Mouse (Mus musculus) inflammation-experienced regulatory T-cells, adult 6 months (primary cell): ENCODE measurements around the gene Srebf1. TPM values are rescaled to one million over a fixed set of nuclear protein-coding genes. Genes with fewer than 3 reads are reported as not detected.

Source experiments
- ATAC-seq: one replicate; pipeline ENCODE4 v1.8.0; 2017
- polyA plus RNA-seq, 3 experiments: library from polyadenylated mRNA; unstranded; fragments of 100-300 nt; shearing (Covaris generic); gene quantifications; one replicate each; pipeline ENCODE4 v1.2.1; 2017

Srebf1 gene
- polyA plus RNA-seq, 3 experiments from 2014 or later, result 21.7 to 26.7 (median 24.3) TPM

DNA sequence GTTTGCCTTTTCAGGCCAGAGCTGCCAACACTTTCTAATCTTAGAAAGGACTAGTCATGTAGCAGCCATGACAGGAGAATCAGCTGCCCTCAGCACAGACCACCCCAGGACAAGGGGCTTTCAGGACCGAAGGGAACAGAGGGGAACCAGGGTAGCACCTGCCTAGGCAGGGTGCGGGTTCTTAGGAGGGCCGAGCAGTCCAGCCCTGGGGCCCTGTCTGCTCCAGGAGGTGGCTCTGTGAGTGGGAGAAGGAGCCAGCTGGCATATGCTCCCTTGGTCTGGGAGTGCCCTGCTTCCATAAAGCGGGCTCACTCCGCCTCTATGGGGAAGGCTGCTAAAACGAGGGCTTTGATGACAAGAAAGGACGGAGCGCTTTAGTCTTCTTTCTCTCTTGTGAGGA lies 10.9 kb upstream of the Srebf1 start:
- no peak for ATAC-seq

DNA sequence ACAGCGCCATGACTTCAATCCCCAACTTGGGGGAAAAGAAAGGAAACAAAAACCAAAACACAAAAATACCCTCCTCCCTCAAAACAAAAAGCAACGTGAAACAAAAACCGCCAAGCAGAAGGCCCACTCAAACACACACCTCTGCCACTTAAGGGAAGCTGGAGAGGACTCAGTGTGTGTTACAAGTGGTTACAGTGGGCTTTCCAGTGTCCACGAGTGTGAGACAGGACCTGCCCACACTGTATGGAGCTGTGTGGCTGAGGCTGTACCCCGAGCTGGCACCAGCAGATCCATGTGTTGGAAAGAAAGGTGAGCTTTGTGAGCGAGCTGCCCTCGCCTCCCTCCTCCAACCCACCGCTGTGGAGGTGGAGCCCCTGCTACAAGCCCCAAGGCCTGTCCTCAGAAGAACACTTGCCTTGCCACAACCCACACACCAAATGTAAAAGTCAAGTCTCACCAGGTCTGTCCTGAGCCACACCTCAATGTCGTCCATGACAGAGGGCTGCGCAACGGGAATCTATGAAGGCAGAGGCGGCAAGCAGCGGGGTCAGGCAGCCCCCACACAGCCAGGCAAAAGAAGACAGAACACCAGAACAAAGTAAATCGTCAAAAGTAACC lies 10.2 kb upstream of the Srebf1 start:
- ATAC-seq, result peak; percentile 43

DNA sequence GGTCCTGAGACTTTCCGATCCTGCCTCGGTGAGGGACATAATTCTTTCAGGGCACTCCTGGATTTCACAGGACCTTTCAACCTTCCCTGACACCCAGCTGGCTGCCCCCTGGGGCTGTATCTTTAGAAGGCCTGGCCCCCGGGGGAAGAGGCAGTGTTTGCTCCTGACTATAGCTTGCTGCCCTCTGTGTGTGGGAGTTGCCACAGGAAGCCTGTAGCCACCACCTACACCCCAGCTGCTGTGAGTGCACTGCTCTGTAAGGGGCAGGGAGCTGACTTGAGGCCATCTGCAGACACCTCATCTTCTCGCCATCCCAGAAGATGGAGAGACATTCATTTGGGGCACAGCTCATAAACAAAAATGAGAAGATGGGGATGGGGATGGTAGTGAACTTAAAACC lies 9.6 kb upstream of the Srebf1 start:
- ATAC-seq, result no peak

DNA sequence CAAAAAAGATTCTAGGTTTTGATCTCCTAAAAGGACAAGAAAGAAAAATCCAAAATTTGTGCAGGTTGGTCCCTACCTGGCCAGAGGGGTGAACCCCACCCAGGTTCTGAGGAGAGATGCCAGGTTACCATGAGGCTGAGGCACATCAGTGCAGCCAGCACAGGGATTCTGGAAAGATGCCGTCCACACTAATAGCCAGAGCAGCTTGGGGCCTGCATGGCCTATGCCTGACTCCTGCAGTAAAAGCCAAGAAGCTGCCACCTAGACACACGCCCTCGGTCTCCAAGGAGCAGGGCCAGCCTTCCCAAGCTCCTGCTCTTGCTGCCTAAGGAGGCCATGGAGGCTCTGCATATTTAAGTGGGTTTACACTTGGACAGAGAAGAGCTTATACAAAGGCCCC lies 8.9 kb upstream of the Srebf1 start:
- no peak for ATAC-seq

DNA sequence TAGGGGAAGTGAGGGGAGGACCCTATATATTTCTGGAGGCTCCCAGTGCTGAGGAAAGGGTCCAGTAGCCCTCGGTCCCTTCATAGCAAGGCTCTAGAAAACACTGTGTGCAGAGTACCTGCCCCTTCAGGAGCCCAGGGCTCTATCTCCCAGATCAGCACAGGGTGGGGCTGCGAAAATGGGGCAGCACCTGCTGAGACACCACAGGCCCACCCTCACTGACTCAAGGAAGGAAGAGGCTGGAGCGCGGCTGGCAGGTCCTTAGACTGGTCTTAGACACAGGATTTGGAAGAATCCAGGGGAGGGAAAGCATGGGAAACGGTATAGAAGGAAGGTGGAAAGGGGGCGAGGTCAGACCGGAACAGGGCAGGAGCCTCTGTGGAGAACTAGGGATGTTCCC lies 8.1 kb upstream of the Srebf1 start:
- ATAC-seq, result no peak

DNA sequence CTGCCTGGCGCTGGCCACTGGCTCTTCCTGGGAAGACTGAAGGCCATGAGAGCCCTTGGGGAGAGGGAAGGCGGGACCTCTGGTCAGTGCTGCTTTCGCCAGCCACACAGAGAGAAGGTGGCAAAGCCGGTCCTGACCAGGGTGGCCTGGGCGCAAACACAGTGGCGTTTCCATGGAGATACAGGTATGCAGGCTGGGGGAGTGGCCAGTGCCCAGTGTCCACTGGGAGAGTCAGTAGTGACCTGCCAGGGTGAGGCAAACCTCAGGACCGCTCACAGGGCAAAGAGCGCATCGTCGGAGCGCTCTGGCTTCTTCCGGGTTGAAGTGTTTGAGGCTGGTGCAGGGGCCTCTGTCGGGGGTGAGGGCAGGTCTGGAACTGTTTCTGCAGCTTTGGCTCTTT lies 7.4 kb upstream of the Srebf1 start:
- no peak for ATAC-seq

DNA sequence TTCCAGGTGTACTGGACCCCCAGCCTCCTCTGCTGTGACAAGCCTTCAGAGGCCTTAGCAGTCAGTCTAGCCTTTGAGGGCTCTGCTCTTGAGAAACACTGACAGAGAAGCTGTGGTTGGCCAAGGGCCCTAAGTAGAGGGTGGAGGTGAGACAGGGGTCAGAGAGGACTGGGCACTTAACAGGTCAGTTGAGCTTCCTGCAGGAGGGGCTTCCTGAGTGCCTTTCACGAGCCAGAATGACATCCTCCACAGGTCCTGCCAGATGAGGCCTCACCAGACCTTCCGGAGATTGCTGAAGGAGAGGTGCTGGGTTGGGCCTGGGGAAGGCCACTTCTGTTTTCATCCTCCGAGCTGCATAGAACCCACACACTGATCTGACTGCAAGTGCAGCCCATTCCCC lies 6.1 kb upstream of the Srebf1 start:
- ATAC-seq, result no peak

DNA sequence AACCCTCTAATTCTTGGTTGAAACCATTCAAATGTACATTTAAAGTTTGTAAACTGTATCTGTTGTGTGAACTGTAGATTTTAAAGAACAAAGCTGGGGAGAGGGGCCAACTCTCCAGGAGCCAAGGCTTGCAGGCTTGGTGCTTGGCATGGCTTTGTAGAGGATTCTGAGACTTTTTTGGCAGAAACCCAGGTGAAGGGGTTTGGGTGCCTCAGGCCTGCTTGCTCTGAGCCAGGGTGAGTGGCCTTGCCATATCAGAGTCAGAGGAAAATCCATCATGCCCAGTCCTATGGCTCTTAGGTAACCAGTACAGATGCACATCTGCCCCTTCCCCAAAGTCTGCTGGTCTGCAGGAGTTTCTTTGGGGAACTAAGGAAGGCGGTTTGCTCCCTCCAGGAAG lies 3.5 kb upstream of the Srebf1 start:
- ATAC-seq, result no peak

DNA sequence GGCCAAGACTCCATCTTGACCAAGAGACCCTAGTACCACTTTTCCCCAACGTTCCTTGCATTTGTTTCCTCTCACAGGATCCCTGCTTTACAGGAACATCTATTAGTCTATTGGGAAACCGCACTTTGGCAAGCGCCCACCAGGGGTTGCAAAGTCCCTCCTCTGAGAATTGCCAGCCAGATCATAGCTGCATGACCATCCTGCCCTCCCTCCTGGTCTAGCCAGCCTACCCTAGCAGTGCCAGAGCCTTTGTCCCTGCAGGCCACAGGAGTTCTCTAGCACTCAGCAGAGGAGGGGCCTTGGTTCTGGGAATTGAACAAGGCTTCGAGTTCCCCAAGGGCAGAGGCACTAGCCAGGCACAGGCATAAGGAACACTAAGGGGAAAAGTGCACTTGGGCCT lies 2.3 kb upstream of the Srebf1 start:
- ATAC-seq, result no peak

DNA sequence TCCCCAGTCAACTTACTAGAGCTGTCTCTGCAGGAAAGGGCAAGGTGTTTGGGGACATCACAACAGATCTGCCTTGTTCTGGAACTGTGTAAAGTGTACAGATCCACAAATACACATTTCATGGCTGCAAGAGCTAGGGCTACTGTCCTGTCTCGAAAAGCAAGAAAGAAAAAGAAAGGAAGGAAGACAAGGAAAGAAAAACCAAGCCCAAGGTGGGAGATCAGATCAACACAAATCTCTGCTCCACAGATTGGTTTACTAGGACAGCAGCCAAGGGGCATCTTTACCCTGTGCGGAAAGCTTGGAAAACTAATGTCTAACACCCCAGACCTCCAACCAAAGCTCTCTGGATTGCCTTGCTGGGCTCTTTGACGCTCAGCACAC lies 304 bp downstream of the Srebf1 start:
- ATAC-seq, result no peak

DNA sequence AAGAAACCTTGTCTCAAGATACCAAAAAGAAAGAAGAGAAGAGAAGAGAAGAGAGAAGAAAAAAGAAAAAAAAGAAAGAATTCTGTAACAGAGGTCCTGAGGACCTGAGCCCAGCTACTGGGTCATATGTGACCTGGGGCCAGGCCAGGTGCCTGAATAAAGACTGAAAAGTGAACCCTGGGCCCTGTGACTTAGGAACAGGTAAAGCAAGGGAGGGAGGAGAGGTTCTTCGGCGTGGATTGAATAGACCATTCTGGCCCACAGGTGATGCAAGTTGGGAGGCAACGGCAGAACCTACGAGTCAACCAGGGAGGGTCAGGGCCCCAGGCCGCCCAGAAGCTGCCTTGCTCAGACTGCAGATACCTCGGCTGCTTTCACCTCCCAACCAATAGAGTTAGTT lies 956 bp downstream of the Srebf1 start:
- no peak for ATAC-seq

DNA sequence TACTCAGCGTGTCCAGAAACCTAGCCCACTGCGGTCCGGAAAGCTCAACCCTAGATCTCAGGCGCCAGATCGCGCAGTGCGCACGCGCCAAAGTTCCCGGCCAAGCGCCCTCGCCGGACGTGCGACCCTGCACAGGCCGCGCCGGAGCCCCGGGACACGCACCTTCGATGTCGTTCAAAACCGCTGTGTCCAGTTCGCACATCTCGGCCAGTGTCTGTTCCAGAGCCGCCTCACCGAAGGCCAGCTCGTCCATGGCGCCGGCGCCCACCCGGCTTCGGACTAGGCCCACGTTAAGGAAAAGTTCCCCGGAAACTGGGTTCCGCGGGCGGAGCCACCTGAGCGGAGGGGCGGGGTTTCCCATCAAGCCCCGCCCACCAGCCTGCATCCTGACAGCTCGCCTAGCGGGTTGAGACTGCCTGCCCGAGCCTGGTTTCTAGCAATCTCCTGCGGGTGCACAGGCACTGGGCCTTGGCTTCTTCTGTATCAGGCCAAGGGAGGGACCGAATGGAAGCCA lies 2.0 kb downstream of the Srebf1 start:
- ATAC-seq, result peak; percentile 75

DNA sequence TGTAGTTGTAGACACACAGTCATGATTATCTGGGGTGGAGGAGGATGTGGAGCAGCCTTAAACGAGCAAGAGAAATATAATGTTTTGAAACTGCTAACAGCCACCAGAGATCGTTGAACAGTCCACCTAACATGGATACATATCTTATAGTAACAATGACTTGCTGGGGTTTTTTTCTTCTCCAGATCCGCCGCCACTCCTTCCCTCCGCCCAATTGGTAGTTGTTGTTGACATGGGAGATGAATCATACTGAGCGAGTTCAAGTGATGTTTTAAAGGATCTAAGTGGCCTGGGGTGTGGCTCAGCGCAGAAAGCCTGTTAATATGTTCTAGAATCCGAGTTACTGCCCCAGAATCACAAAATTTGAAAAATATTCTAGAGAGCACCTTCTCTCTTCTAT lies 2.8 kb downstream of the Srebf1 start:
- no peak for ATAC-seq

DNA sequence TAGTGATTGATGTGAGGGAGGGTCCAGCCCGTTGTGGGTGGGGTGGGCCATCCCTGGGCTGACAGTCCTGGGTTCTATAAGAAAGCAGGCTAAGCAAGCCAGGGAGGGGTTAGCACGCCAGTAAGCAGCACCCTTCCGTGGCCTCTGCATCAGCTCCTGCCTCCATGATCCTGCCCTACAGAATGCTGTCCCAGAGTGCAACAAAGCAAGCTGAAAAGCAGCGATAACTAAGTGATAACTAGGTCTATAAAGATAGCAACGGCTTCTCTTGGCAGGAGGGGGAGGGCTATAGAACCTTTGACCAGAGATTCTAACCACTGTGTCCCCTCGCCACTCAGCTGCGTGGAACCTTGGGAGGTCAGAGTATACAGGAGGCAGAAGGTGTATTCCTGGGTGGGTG lies 4.9 kb downstream of the Srebf1 start:
- ATAC-seq, result no peak

DNA sequence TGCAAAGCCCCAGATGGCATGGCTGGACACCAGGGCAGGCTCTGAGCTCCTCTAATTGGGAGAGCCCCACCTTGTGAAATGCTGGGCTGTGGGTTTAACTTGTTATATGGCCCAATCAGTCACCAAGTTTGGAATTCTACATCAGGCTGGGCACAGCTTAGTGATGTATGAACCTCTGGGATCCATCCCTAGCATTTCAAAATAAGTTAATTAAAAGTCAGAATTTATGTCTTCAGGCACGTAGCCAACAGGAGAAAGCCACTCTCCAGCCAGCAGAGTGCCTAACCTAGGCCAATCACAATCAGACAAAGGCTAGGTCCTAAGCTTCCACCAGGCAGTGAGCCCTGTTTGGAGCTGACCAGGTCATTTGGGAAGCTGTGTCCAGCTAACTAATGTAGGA lies 5.7 kb downstream of the Srebf1 start:
- no peak for ATAC-seq

DNA sequence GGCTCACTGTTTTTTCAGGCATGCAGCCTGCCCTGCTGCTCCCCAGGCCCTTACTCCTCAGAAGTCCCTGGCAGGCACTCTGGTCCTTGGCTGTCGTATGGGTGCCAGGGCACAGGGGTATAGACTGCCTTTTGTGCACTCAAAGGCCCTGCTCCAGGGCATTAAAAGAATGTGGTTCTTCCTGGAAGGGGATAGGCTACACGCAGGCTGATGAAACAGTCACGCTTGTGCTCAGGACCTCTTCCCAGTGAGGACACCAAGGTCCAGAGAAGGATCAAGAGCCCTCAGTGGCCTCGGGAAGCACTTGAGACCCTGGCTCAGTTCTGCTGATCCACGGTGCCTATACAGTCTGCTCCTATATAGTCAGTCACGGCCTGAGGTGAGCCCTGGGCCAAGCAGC lies 9.1 kb downstream of the Srebf1 start:
- no peak for ATAC-seq

DNA sequence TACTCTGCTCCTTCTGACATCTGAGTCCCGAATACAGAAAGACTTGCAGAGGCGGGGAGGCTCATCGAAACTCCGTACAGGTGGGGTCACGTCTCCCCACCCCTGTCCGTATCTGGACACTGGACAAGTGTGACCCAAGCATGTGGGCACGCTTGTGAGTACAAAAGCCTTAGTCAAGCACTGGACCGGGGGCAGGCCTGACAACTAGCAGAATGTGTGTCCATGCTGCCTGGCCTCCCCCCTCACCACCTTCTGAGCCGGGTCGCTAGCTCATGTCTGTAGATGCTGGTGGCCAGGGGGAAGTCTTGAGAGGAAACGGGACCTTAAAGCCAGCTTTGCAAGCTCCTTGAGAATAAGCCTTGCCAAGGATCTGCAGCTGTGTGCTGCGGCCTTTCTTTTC lies 10.6 kb downstream of the Srebf1 start:
- no peak for ATAC-seq

DNA sequence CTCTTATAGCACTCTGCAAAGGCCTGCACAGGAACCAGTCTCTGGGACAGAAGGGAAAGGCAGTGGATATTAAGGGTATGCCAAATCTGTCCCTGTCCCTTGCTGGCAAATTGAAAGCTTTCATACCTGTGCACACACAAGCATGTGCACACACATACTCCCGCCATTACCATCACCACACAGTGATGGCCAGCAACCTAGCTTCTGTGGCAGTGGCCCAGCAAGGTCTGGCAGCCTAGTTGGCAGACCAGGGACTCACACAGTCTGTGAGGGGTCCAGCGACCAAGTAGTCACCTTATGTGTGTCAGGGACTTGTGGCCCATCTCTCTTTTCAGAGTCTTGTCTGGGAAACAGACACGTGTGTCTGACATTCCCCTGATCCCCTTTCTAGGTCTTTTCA lies 11.2 kb downstream of the Srebf1 start:
- ATAC-seq, result no peak

DNA sequence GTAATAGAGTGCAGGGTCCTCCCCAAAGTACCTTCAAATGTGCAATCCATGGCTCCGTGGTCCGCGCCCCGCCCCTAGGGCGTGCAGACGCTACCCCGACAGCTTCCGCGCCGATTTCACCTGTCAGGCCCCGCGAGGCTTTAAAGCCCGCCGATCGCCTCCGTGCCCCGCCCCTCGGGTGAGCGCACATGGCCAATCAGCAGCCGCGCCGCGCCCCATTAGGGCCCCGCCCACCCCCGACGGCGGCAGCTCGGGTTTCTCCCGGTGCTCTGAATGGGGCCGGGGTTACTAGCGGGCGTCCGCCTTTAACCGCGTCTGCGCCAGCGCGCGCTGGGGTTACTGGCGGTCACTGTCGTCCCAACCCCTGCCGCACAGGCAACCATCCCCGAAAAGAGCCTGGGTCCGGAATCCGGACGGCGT lies 12.1 kb downstream of the Srebf1 start:
- peak; percentile 94 for ATAC-seq

DNA sequence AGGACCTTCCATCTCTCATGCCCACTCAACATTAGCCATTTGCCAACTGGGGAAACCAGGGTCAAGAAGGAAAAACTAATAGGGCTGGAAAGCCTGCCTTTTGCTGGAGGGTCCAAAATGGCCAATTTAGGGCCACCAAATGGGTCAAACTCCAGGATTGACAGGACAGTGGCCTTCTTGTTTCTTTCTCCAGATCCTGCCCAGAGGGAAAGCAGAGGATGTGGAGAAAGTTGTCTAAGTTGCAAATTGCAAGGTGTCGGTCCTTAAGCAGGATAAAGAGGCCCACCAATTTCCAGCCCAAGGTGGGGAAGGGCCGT lies 12.5 kb downstream of the Srebf1 start:
- no peak for ATAC-seq

DNA sequence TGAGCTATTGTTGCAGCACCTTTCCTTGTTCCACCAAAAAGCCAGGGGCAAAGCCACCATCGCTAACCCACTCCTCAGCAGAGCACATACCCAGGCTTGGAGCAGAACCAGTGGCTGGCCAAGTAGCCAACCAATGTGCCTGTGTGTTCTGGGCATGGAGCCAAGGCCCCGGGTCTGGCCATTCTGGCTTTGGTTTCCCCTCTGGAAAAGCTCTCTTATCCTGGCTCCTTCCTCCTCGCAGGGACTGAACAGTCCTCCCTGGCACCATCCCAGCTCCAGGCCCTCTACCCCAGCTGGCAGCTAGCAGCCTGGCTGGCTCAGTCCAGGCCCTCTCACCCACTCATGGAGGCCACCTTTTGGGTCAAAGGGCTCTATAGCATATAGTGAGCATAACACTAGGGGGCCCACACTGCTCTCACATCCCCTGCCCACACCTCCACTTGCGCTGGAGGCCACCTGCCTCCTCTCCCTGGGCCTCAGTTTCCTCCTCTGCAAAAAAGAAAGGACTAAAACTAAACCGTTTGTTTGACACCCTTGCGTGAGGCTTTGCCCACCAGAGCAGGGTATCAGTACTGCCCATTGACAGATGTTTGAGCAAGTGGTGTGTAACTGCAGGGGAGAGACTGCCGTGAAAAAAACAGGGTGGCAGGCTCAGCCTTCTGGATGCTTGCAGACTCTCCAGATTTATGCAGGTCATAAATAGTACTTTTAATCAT lies 13.0 kb downstream of the Srebf1 start:
- no peak for ATAC-seq

DNA sequence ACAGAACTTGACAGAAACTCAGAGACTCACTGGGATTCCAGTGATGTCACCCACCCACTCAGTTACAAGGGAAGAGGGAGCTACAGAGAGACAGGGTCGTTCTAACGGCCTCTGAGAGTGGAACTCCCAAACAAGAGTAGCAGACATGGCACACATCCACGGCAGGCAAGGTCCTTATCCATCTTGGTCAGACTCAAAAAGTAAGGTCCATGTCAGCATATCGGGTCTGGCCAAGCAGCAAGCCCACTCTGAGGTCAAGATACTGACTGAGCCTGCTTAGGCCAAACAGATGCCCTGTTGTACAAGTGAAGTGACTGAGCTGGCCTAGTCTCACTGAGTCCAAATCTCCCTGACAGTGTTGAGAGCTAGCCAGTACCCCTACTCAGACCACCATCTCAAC lies 13.7 kb downstream of the Srebf1 start:
- ATAC-seq, result no peak

DNA sequence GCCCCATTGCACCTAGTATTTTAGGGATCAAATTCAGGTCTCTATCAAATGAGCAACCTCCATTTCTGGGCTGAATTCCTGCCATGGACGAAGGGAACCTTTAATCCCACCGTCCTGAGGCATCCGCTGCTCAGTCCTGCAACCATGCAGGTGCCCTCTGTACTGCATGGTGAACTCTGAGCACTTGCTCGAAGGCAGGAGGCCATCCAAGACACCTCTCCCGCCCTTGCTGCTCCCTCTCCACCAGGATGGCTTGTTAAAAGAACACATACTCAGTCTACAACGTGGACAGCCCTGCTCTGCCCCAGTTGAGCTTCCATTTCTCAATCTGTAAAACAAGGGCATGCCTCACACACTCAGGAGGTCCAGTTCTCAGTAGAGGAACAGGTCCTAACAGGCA lies 14.2 kb downstream of the Srebf1 start:
- no peak for ATAC-seq

DNA sequence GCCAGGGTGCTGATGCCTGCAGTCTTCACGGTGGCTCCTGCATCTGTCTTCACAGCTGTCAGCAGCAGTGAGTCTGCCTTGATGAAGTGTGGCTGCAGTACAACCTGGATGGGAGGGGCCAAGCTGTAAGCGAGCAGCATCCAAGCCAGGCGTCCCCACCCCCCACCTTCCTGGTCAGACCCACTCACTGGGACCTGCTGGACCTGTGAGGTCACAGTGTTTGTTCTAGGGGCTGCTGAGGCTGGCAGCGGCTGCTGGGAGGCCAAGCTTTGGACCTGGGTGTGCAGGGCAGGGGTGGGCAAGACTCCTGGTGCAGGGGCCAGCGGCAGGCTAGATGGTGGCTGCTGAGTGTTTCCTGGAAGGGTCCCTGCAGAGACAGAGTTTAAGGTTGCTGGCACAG lies 16.2 kb downstream of the Srebf1 start:
- ATAC-seq, result no peak

DNA sequence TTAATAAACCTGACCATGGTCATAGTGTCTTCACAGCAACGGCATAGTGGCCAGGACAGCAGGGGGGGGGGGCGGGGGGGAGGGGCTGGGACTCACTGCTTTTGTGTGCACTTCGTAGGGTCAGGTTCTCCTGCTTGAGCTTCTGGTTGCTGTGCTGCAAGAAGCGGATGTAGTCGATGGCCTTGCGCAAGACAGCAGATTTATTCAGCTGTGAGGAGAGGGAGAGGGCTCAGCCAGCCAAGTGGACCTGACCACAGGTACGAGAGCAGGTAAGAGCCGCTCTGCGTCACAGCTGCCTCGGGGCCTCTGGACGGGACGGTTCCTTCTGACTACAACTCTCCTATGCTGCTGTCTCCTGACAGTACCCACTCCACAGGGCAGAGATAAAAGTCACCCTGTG lies 17.4 kb downstream of the Srebf1 start:
- ATAC-seq, result no peak
